Mouse (Mus musculus) embryonic facial prominence, embryonic 13.5 days (tissue): ENCODE results near the gene Pxk. TPM values are rescaled to one million over a fixed set of nuclear protein-coding genes. Genes with fewer than 3 reads are reported as not detected.
A peak's percentile ranks its signal among the peaks of the same experiment; 100 is the strongest.

Experiments used
- ATAC-seq: fragments of 200-750 bp; cut with Nextera tagmentation; 2 replicates; pipeline ENCODE4 v1.8.0; 2017; ENCODE audit warnings: low read depth; ENCODE audit not compliant: insufficient number of reproducible peaks, insufficient read depth, low FRiP score, low TSS enrichment
- H3K27ac ChIP-seq: fragments of 300-500 bp; sonication (generic); 2 replicates; pipeline ENCODE4 v1.5.1; 2015; ENCODE audit warnings: moderate library complexity, mild to moderate bottlenecking, inconsistent platforms
- H3K27me3 ChIP-seq: fragments of 300-500 bp; sonication (generic); 2 replicates; pipeline ENCODE4 v1.6.1; 2015; ENCODE audit warnings: mild to moderate bottlenecking, inconsistent platforms
- H3K36me3 ChIP-seq: fragments of 300-500 bp; sonication (generic); 2 replicates; pipeline ENCODE4 v1.6.1; 2015; ENCODE audit warnings: mild to moderate bottlenecking, inconsistent platforms
- H3K4me1 ChIP-seq: fragments of 300-500 bp; sonication (generic); 2 replicates; pipeline ENCODE4 v1.6.1; 2015; ENCODE audit warnings: inconsistent platforms
- H3K4me2 ChIP-seq: fragments of 300-500 bp; sonication (generic); 2 replicates; pipeline ENCODE4 v1.6.1; 2015; ENCODE audit warnings: moderate library complexity, mild to moderate bottlenecking, inconsistent platforms
- H3K4me3 ChIP-seq: fragments of 300-500 bp; sonication (generic); 2 replicates; pipeline ENCODE4 v1.5.1; 2015; ENCODE audit warnings: mild to moderate bottlenecking, inconsistent platforms
- H3K9ac ChIP-seq: fragments of 300-500 bp; sonication (generic); 2 replicates; pipeline ENCODE4 v1.6.1; 2015; ENCODE audit warnings: mild to moderate bottlenecking, inconsistent platforms
- H3K9me3 ChIP-seq: fragments of 300-500 bp; sonication (generic); 2 replicates; pipeline ENCODE4 v1.6.1; 2016; ENCODE audit warnings: inconsistent platforms
- WGBS: fragments of 180-500 bp; shearing (Covaris S2); methylation state at CpG from one replicate; pipeline ENCODE4 v1.1.7; 2015; ENCODE audit warnings: mixed read lengths; 5-methylcytosine and 5-hydroxymethylcytosine counted together
- polyA plus RNA-seq: library from polyadenylated mRNA; unstranded; fragments of >200 nt; fragmentation: Nextera tagmentation; extraction: Ambion mirVana; gene quantifications from 2 replicates; pipeline ENCODE4 v1.2.1, GENCODE M21; 2015

The Pxk gene
- polyA plus RNA-seq, 1 experiment from 2014 or later: 34.3 TPM

- no peak overlapping the region for H3K4me3 ChIP-seq
- 0 out of 2 replicates have a peak, but pooled peaks cover 4% of the 10 kb centered on the region for H3K4me1 ChIP-seq
- H3K9ac ChIP-seq: no peak overlapping the region
- H3K4me2 ChIP-seq: no peak overlapping the region
- no peaks in the 10 kb centered on the region for H3K27me3 ChIP-seq
- no peaks in the 10 kb centered on the region for H3K36me3 ChIP-seq
- H3K27ac ChIP-seq: no peak overlapping the region
- no peaks in the 10 kb centered on the region for H3K9me3 ChIP-seq
- ATAC-seq: no peak
- 75% methylated on average over 3 of the region's 3 CpGs for WGBS
Measured at GRCm38 (mm10) chr14:8208876-8209275, 110.9 kb downstream of the Pxk start.

DNA sequence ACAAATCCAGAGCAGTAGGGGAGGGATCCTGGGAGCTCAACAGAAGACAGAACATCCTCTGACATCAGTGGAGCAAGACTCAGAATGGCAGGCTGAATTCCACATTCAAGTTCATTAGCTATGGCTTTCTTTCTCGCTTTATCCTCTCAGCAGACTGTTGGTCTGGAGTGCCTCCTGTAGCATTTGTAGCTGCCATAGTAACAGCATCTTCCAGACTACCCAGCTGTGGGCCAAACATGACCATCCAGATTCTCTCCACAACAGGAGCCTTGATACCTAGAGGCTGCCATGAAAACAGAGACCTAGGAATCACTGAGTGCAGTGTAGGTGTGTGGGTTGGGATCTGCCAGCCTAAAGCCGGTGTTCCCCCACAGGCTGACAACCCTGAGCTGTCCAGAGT, 111.9 kb downstream of the Pxk start:
- no peaks in the 10 kb centered on the region for H3K27me3 ChIP-seq
- H3K4me3 ChIP-seq: no peak overlapping the region
- H3K4me2 ChIP-seq: no peak overlapping the region
- 86% methylated on average over 2 of the region's 2 CpGs for WGBS
- peaks cover 8% of the 10 kb centered on the region for H3K4me1 ChIP-seq
- H3K36me3 ChIP-seq: no peaks in the 10 kb centered on the region
- no peak overlapping the region for H3K27ac ChIP-seq
- no peaks in the 10 kb centered on the region for H3K9me3 ChIP-seq
- no peak overlapping the region for H3K9ac ChIP-seq
- ATAC-seq: no peak

- Histone ChIP-seq H3K9me3 (no peaks in the 10 kb centered on the region), H3K4me2 (no peak overlapping the region), H3K27me3 (no peaks in the 10 kb centered on the region; the same call in 1 of the 2 replicates), H3K36me3 (no peaks in the 10 kb centered on the region), H3K27ac (no peak overlapping the region), H3K4me1 (peaks cover 16% of the 10 kb centered on the region), H3K9ac (no peak overlapping the region), H3K4me3 (no peak overlapping the region)
- ATAC-seq: no peak
- WGBS: 83% methylated on average over 2 of the region's 2 CpGs
Measured at GRCm38 (mm10) chr14:8212996-8213395, 115.0 kb downstream of the Pxk start.

- Histone ChIP-seq H3K4me1 (peaks cover 16% of the 10 kb centered on the region), H3K27ac (peak within 1 kb of the TSS; percentile 90), H3K9me3 (no peaks in the 10 kb centered on the region), H3K9ac (peak within 1 kb of the TSS; percentile 92), H3K4me2 (peak within 1 kb of the TSS; percentile 85), H3K27me3 (no peaks in the 10 kb centered on the region; the same call in 1 of the 2 replicates), H3K36me3 (no peaks in the 10 kb centered on the region), H3K4me3 (peak within 1 kb of the TSS; percentile 75)
- ATAC-seq: peak; percentile 95
- under 1% methylated on average over 29 of the region's 49 CpGs for WGBS
Measured at GRCm38 (mm10) chr14:8213803-8214224, 115.8 kb downstream of the Pxk start, which contains the start of gene Kctd6. Gene Kctd6 (plus strand): TSS chr14:8214140.

Other genes starting within 250 kb of the Pxk start
- not detected in 2 replicates for gene Gm45521, start 140.9 kb upstream of the Pxk start, polyA plus RNA-seq
- 0.10 and 0.15 TPM in 2 replicates for gene Dnase1l3, start 103.6 kb upstream of the Pxk start, polyA plus RNA-seq
- gene Abhd6, start 95.3 kb upstream of the Pxk start, polyA plus RNA-seq: 23.9 and 24.2 TPM in 2 replicates
- 59.5 and 64.3 TPM in 2 replicates for gene Rpp14, start 17.8 kb upstream of the Pxk start, polyA plus RNA-seq
- 203 TPM in 2 replicates for gene Pdhb, start 74.8 kb downstream of the Pxk start, polyA plus RNA-seq
- gene Kctd6, start 115.9 kb downstream of the Pxk start, polyA plus RNA-seq: 3.5 and 7.5 TPM in 2 replicates
- 0.80 TPM in 1 of 2 replicates, not detected in the other for gene Acox2, start 161.1 kb downstream of the Pxk start, polyA plus RNA-seq
- gene Fam107a, start 219.8 kb downstream of the Pxk start, polyA plus RNA-seq: 1.0 and 2.3 TPM in 2 replicates